Mouse (Mus musculus): ENCODE measurements around the gene Rmdn2. TPM values are rescaled to one million over a fixed set of nuclear protein-coding genes. Genes with fewer than 3 reads are reported as not detected.

The Rmdn2 gene
- total RNA-seq (2022), result 10 to 100 TPM in 3 of 4 experiments, 1 to 10 TPM in 1; 9.6 to 15.5 (median 14.7) TPM

DNA sequence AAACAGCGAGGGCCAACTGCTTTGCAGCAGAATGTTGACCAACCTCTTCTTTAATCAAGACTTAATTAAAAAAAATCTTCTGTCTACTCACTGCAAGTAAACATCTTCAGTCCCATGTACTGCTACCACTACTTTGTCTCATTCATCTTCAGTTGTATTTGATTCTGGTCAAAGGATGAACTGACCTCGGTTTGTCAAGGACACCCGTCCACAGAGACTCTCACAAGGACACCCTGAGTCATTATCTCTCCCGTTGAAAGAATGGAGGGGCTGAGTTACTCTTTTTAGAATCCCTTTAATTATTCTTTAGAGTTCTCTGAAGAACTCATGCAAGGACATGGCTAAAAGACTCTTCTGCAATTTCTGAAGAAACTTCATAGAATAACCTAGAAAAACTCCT is at the start of gene Rmdn2:
Rmdn2 (plus strand) TSS at position 319 of the 400 bp plus-strand sequence.
- no peak for DNase-seq (ENCODE audit: low spot score)

GRCm38 (mm10) chr17:79563067-79563620 is 48.5 kb upstream of the Rmdn2 start:
- no peak for DNase-seq (ENCODE audit: low spot score)

DNA sequence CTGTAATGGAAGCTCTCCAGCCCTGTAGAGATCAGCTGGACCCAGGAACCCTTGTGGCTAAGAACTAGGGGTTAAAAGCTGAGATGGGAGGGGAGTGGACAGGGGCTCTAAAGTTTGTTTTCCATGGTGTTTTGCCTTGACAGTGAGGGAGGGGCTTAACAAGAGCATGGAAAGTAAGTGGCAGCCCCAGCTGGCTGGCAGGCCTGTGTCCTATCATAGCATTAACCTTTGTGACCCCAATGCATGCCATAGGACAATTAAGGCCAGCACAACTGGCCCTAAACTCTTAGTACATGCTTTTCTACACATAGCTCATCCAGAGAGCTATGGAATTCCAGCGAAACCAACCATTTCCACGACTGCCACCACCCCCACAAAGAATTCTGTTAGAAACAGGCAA is 47.9 kb upstream of the Rmdn2 start:
- DNase-seq (ENCODE audit: low spot score), result no peak

DNA sequence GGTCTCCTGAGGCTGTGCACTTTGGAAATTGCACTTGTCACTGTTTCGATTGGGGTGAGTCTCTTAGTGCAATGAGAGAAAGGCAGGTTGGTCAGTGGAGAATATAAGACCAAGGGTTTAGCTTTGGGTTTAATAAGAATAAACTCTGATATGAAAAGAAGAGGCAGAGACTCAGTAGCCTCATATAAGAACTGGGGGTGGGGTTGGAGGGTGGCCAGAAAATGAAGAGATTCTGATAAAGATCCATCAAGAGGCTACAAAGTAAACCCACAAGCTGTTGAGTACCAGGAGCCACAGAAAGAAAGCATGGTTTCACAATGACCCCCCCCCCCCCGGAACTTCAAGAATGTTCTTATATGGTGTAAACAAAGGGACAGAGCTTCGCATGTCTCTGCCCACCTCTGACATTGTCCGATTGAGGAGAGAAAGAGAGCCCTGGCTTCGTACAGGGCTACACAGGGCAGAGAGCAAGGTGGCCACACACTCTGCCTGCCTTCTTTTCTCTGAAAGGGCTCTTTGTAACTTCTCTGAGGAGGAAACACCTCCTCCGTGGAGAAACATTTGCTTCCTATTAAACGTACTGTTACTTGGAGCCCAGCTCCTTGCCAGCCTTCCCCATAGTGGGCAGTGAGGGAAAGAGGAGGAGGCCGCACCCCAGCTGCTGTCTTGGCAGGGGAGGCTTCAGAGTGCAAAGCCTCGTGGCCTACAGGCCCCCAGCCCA is 46.3 kb upstream of the Rmdn2 start:
- no peak for DNase-seq (ENCODE audit: low spot score)

GRCm38 (mm10) chr17:79568401-79568800 is 43.3 kb upstream of the Rmdn2 start:
- DNase-seq (ENCODE audit: low spot score), result no peak

DNA sequence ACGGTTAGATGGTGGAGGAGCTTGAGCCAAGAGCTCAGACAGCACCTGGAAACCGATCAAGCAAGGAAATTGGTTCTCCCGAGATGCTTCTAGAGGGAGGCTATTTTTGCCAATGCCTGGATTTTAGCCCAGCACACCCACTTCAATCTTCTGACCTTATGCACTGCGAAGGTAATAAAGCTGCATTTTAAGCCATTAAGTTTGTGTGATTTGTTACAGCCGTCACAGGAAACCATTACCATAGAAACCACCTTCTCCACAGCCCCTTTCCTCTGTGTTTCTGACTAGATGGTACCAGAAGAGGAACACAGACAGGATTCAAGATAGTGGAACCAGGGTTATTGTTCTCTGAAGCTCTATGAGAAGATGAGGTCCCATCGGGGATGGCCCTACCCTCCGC is 33.3 kb upstream of the Rmdn2 start:
- DNase-seq (ENCODE audit: low spot score), result no peak

DNA sequence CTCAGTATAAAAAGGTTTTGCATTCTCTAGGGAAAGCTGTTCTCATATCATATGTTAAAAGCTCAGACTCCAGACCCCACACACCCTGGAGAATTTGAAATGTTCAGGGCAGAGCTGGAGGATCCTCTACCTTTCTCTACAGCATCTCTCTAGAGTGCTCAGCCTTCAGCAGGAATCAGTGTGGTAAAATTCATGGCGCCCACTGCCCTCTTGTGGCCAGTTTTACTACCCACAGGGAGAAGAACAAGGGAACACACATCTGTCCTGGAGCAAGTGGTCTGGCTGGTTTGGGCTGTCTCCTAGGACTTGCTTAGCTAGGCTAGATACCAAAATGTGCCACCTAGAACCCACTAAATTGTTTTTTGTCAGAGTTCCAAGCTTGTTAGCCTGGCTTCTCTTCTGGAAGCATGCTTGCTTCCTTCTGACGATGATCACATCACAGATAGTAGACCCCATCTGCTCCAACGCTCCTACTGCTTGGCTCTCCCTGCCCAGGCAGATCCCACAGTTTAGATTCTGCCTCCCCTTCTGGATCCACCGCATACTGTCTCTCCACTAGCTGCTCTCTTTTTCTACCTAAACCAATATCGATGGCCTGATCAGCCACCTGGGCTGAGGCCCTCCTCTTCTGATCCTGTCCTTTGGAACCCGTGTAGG is 31.3 kb upstream of the Rmdn2 start:
- DNase-seq (ENCODE audit: low spot score), result peak; percentile 63

GRCm38 (mm10) chr17:79583466-79583865 is 28.2 kb upstream of the Rmdn2 start:
- DNase-seq (ENCODE audit: low spot score), result no peak

GRCm38 (mm10) chr17:79584246-79584800 is 27.3 kb upstream of the Rmdn2 start:
- no peak for DNase-seq (ENCODE audit: low spot score)

DNA sequence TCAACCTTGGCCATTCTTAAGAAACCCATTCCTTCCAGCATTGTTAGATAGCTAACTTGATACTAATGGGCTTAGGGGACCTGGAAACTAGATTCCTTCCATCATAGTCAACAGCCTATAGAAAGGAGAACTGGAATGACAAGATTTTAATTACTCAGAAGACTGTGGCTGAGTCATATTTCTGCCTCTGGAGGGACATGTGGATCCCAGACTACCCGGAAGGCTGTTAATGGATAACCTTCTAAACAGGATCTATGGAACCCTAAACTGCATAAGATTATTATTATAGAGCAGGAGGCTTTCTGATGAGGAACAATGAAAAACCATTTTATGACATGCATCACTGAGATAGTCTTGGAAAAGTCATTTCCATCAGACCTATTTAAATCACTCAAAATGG is 21.8 kb upstream of the Rmdn2 start:
- DNase-seq (ENCODE audit: low spot score), result no peak

- no peak for DNase-seq (ENCODE audit: low spot score)
Observed at GRCm38 (mm10) chr17:79595996-79596395, 15.7 kb upstream of the Rmdn2 start.

DNA sequence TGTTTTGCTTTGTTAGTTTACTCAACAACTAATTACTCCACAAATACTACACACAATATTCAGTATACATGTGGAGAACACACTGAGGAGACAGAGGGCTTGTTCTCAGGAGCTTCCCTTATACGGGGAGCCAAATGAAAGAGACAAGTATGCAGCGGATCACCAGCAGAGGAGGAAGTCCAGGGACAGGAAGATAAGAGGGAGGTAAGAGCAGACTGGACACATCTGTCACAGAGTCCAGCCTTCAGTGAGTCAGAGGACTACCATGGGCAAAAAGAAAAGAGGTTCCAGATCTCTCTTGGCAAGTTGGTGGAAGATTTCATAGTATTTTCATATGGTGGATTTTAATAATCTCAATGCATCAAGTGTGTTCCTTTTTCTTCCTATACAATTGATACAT is 13.5 kb upstream of the Rmdn2 start:
- DNase-seq (ENCODE audit: low spot score), result no peak

DNA sequence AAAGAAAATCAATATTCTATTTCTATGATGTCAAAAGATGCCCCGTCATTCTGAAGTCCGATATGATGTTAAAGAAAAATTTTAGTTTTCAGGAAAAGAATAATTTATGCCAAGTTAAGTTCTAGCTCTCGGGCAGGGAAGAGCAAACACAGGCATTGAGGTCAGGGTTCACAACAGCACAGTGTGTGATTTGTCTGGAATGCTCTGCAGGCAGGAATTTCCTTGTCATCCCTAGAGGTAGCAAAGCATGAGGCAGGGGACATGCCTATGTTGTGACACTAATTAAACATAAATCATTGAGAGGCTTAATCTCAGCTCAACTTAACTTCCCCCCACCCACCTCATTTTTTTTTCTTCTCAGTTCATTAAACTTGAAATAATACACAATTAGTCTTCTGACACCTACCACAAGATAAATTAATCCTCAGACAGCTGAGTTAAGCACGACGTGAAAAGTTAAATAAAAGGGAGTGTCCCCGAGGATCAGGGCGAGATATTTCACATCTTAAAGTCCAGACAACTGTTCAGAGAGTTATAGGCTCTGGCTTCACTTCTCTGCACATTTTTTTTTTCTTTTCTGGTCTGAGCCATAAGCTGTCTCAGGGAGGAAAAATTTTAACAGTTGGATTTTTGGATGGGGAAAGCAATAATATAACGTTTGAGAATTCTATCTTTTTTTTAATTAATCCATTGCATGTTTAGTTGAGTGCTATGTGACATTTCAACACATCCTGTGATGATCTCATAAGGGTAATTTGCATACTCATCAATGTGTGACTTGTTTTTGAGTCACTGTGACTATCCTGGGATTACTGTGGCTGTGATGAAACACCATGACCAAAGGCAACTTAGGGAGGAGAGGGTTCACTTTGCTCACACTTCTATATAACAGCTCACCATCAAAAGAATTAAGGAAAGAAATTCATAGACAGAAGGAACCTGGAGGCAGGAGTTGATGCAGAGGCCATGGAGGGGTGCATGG is 12.8 kb upstream of the Rmdn2 start:
- no peak for DNase-seq (ENCODE audit: low spot score)

- DNase-seq (ENCODE audit: low spot score), result no peak
Observed at GRCm38 (mm10) chr17:79600108-79600507, 11.6 kb upstream of the Rmdn2 start.

GRCm38 (mm10) chr17:79602381-79602780 is 9.3 kb upstream of the Rmdn2 start:
- DNase-seq (ENCODE audit: low spot score), result no peak

- no peak for DNase-seq (ENCODE audit: low spot score)
Observed at GRCm38 (mm10) chr17:79603427-79603826, 8.2 kb upstream of the Rmdn2 start.

DNA sequence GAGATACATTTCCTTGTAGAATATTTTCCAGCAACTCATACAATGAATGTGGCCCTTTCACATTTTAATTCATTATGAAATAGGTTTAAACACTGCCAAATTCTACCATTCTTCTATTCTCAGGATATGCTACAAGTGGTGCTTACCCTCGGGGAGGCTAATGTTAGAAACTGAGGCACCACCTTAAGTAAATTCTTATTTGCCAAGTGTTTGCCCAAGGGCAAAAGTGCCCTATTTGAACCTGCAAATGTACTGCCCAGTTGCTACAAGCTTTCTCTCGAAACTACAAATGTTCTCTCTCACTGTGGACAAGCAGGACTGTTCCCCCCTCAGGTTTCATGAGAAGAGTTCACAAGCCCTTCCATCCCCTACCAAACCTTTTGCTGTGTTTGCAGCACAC is 5.9 kb upstream of the Rmdn2 start:
- no peak for DNase-seq (ENCODE audit: low spot score)

GRCm38 (mm10) chr17:79609697-79610096 is 2.0 kb upstream of the Rmdn2 start:
- no peak for DNase-seq (ENCODE audit: low spot score)

- no peak for DNase-seq (ENCODE audit: low spot score)
Observed at GRCm38 (mm10) chr17:79610163-79610755, 1.4 kb upstream of the Rmdn2 start.

GRCm38 (mm10) chr17:79614691-79615588 is 3.3 kb downstream of the Rmdn2 start:
- DNase-seq (ENCODE audit: low spot score), result peak; percentile 52
